Mouse (Mus musculus) testis, adult 2 months (tissue): ENCODE measurements around the gene Serpinf1.

Experiments
- CTCF ChIP-seq: fragments of 200-500 bp; IDR thresholded peaks from 2 replicates; pipeline ENCODE4 v1.5.1; 2012; ENCODE audit warnings: low read depth, mild to moderate bottlenecking, inconsistent platforms, low read length, moderate library complexity; ENCODE audit not compliant: control insufficient read depth, insufficient read depth, insufficient replicate concordance
- POLR2A ChIP-seq: fragments of 200-500 bp; IDR thresholded peaks from 2 replicates; pipeline ENCODE4 v1.6.1; 2012; ENCODE audit warnings: low read depth, mild to moderate bottlenecking, inconsistent platforms, low read length, moderate library complexity; ENCODE audit not compliant: control insufficient read depth

- TF ChIP-seq POLR2A, result no peak
- no peak for TF ChIP-seq CTCF
These were observed 45.9 kb upstream of the Serpinf1 start for GRCm38 (mm10) chr11:75468410-75468809.
